Mouse (Mus musculus): Measurements from ENCODE around the gene Egfl8. TPM values are rescaled to one million over a fixed set of nuclear protein-coding genes. Genes with fewer than 3 reads are reported as not detected.
A peak's percentile ranks its signal among the peaks of the same experiment; 100 is the strongest.

Egfl8 gene
- polyA plus RNA-seq, 1 experiment from 2014 or later, result 12.3 TPM

GRCm38 (mm10) chr17:34592581-34593549 lies 22.9 kb downstream of the Egfl8 start:
- Histone ChIP-seq H3K27ac (replicated peaks; ENCODE audit: low read depth, low read length) (peak overlapping the region; percentile 99), H3K36me3 (ENCODE audit: control insufficient read depth, insufficient read depth, low read length) (peaks cover 30% of the 10 kb centered on the region), H3K9me3 (ENCODE audit: control insufficient read depth, low read length) (no peaks in the 10 kb centered on the region), H3K9ac (ENCODE audit: low read depth, low read length) (peak overlapping the region; percentile 98), H3K4me1 (ENCODE audit: control insufficient read depth, insufficient read depth, low read length) (peaks cover 49% of the 10 kb centered on the region), H3K4me3 (ENCODE audit: low read depth, low read length) (peak overlapping the region; percentile 88), H3K27me3 (replicated peaks; ENCODE audit: control insufficient read depth, insufficient read depth, low read length) (no peaks in the 10 kb centered on the region), H3K4me2 (ENCODE audit: low read depth, low read length) (peak overlapping the region; percentile 67)
- ATAC-seq (ENCODE audit: low read depth), result peak; percentile 9
- peak; percentile 51 for DNase-seq (ENCODE audit: low spot score)
- WGBS, result 1% methylated on average over 22 of the region's 32 CpGs

DNA sequence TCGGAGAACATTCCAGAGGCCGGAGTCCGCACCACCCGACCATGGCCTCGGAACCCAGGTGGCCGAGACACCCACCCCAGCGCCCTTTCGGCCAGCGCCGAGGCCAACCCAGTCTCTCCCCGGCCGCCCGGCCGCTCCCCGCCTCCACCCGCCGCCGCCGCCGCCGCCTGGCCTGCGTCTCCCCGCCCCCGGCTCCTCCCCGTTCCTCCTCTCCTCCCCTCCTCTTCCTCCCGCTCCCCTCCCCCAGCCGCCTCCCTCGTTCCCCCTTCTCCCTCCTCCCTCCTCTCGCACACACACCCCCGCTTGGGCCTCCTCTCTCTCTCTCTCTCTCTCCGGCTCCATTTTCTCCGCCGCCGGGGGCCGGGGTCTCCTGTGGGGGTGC lies 23.8 kb downstream of the Egfl8 start:
- H3K9me3 ChIP-seq (ENCODE audit: control insufficient read depth, low read length), result no peaks in the 10 kb centered on the region
- peak overlapping the region; percentile 67 for H3K4me2 ChIP-seq (ENCODE audit: low read depth, low read length)
- peak overlapping the region; percentile 98 for H3K9ac ChIP-seq (ENCODE audit: low read depth, low read length)
- H3K4me3 ChIP-seq (ENCODE audit: low read depth, low read length), result peak overlapping the region; percentile 88
- H3K27ac ChIP-seq (replicated peaks; ENCODE audit: low read depth, low read length), result peak overlapping the region; percentile 99
- WGBS, result under 1% methylated on average over 17 of the region's 35 CpGs
- peaks cover 45% of the 10 kb centered on the region for H3K4me1 ChIP-seq (ENCODE audit: control insufficient read depth, insufficient read depth, low read length)
- DNase-seq (ENCODE audit: low spot score) (peak; percentile 95), ATAC-seq (ENCODE audit: low read depth) (peak; percentile 30)
- no peaks in the 10 kb centered on the region for H3K27me3 ChIP-seq (replicated peaks; ENCODE audit: control insufficient read depth, insufficient read depth, low read length)
- H3K36me3 ChIP-seq (ENCODE audit: control insufficient read depth, insufficient read depth, low read length), result peaks cover 30% of the 10 kb centered on the region

GRCm38 (mm10) chr17:34591029-34591993 lies 24.5 kb downstream of the Egfl8 start, which contains the start of gene Pbx2:
Pbx2 (plus strand) TSS chr17:34591266.
- H3K27me3 ChIP-seq (replicated peaks; ENCODE audit: control insufficient read depth, insufficient read depth, low read length), result no peaks in the 10 kb centered on the region
- WGBS, result 4% methylated on average over 21 of the region's 21 CpGs
- H3K4me1 ChIP-seq (ENCODE audit: control insufficient read depth, insufficient read depth, low read length), result peaks cover 47% of the 10 kb centered on the region
- ATAC-seq (ENCODE audit: low read depth) (no peak; the same call in 1 of the 2 replicates), DNase-seq (ENCODE audit: low spot score) (peak; percentile 64)
- peak within 1 kb of the TSS; percentile 99 for H3K27ac ChIP-seq (replicated peaks; ENCODE audit: low read depth, low read length)
- peak within 1 kb of the TSS; percentile 98 for H3K9ac ChIP-seq (ENCODE audit: low read depth, low read length)
- peak within 1 kb of the TSS; percentile 88 for H3K4me3 ChIP-seq (ENCODE audit: low read depth, low read length)
- H3K9me3 ChIP-seq (ENCODE audit: control insufficient read depth, low read length), result no peaks in the 10 kb centered on the region
- H3K4me2 ChIP-seq (ENCODE audit: low read depth, low read length), result peak within 1 kb of the TSS; percentile 67
- peaks cover 24% of the 10 kb centered on the region for H3K36me3 ChIP-seq (ENCODE audit: control insufficient read depth, insufficient read depth, low read length)

DNA sequence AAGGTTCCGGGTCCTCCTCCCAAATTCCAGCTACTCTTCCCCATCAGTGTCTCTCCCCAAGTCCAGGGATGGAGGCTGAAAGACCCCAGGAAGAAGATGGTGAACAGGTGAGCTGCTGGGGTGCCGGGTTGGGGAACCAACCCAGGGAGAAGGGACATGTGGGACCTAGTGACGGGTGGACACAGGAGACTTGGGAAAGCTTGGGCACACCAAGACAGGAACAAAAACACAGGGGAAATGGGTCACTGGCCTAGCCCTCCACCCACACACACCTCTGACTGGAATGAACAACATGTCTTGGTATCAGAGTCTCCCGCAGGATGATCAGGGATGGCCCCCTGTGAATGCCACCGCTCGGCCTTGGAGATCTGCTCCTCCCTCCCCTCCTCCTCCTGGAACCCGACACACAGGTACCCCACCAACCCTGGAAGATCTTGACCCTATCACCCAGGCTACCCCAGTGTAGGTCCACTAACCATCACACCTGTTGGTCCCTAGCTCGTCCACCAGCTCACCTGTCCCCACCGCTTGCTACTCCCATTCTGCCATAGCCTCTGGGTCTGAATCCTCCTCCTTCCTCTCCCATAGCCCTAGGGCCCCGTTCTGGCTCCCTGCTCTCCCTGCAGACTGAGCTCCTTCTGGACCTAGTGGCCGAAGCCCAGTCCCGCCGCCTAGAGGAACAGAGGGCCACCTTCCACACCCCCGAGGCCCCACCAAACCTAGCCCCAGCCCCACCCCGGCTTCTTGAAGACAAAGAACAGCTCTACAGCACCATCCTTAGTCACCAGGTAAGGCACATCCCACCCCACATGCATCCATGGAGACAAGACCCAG lies 25.4 kb downstream of the Egfl8 start:
- 59% methylated on average over 15 of the region's 15 CpGs for WGBS

DNA sequence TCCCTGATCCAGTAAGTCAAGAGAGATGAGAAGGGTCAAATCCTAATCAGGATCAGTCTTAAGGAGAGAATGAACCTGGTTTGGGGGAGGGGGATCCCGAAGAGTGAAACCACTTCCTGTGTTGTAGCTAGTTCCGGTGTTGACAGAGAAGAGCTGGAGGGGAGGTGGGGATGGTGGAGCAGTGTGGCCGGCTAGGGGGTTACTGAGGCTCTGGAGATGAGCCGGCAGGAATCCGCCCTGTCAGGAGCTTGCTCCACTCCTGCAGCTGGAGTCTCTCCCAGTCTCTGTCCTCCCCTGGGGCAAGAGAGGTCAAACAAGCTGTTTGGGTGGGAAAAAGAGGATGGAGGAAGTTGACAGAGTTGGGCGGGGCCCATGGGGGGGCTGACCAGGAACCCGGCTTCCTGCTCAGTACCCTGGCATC lies 26.1 kb downstream of the Egfl8 start, which contains the start of gene Gpsm3:
Gene Gpsm3, plus strand, starts transcription at position 126 of the 421 bp plus-strand sequence.
- H3K36me3 ChIP-seq (ENCODE audit: control insufficient read depth, insufficient read depth, low read length), result peaks cover 8% of the 10 kb centered on the region
- H3K4me1 ChIP-seq (ENCODE audit: control insufficient read depth, insufficient read depth, low read length), result peaks cover 52% of the 10 kb centered on the region
- no peaks in the 10 kb centered on the region for H3K27me3 ChIP-seq (replicated peaks; ENCODE audit: control insufficient read depth, insufficient read depth, low read length)
- ATAC-seq (ENCODE audit: low read depth) (no peak), DNase-seq (ENCODE audit: low spot score) (peak; percentile 42)
- H3K4me2 ChIP-seq (ENCODE audit: low read depth, low read length), result peak within 1 kb of the TSS; percentile 67
- H3K27ac ChIP-seq (replicated peaks; ENCODE audit: low read depth, low read length), result peak within 1 kb of the TSS; percentile 99
- H3K9ac ChIP-seq (ENCODE audit: low read depth, low read length), result no peak within 1 kb of the TSS
- no peak within 1 kb of the TSS; the same call in 1 of the 2 replicates for H3K4me3 ChIP-seq (ENCODE audit: low read depth, low read length)
- H3K9me3 ChIP-seq (ENCODE audit: control insufficient read depth, low read length), result no peaks in the 10 kb centered on the region
- 17% methylated on average over 6 of the region's 7 CpGs for WGBS

More for the DNA sequence above, 25.4 kb downstream of the Egfl8 start:
- Histone ChIP-seq H3K9me3 (ENCODE audit: control insufficient read depth, low read length) (no peaks in the 10 kb centered on the region), H3K36me3 (ENCODE audit: control insufficient read depth, insufficient read depth, low read length) (peaks cover 15% of the 10 kb centered on the region), H3K27ac (replicated peaks; ENCODE audit: low read depth, low read length) (peak overlapping the region; percentile 99; the same call in 1 of the 2 replicates), H3K4me2 (ENCODE audit: low read depth, low read length) (peak overlapping the region; percentile 67), H3K27me3 (replicated peaks; ENCODE audit: control insufficient read depth, insufficient read depth, low read length) (no peaks in the 10 kb centered on the region), H3K9ac (ENCODE audit: low read depth, low read length) (0 out of 2 replicates have a peak overlapping the region, but pooled peaks have one; percentile 98), H3K4me1 (ENCODE audit: control insufficient read depth, insufficient read depth, low read length) (peaks cover 53% of the 10 kb centered on the region), H3K4me3 (ENCODE audit: low read depth, low read length) (no peak overlapping the region)
- DNase-seq (ENCODE audit: low spot score) (no peak), ATAC-seq (ENCODE audit: low read depth) (no peak)

- H3K4me2 ChIP-seq (ENCODE audit: low read depth, low read length), result peak overlapping the region; percentile 67; the same call in 1 of the 2 replicates
- no peak for ATAC-seq (ENCODE audit: low read depth)
- DNase-seq (ENCODE audit: low spot score), result no peak
- no peak overlapping the region for H3K9ac ChIP-seq (ENCODE audit: low read depth, low read length)
- H3K4me3 ChIP-seq (ENCODE audit: low read depth, low read length), result no peak overlapping the region
- no peaks in the 10 kb centered on the region for H3K27me3 ChIP-seq (replicated peaks; ENCODE audit: control insufficient read depth, insufficient read depth, low read length)
- H3K27ac ChIP-seq (replicated peaks; ENCODE audit: low read depth, low read length), result no peak overlapping the region
- no peaks in the 10 kb centered on the region for H3K9me3 ChIP-seq (ENCODE audit: control insufficient read depth, low read length)
- H3K36me3 ChIP-seq (ENCODE audit: control insufficient read depth, insufficient read depth, low read length), result peaks cover 3% of the 10 kb centered on the region
- peaks cover 47% of the 10 kb centered on the region for H3K4me1 ChIP-seq (ENCODE audit: control insufficient read depth, insufficient read depth, low read length)
- WGBS, result 36% methylated on average over 7 of the region's 7 CpGs
Measured at GRCm38 (mm10) chr17:34589206-34589605, 26.6 kb downstream of the Egfl8 start.

- no peak for ATAC-seq (ENCODE audit: low read depth)
Measured at GRCm38 (mm10) chr17:34588767-34589166, 27.0 kb downstream of the Egfl8 start.

More at GRCm38 (mm10) chr17:34588767-34589166, 27.0 kb downstream of the Egfl8 start:
- Histone ChIP-seq H3K9me3 (ENCODE audit: control insufficient read depth, low read length) (no peaks in the 10 kb centered on the region), H3K4me3 (ENCODE audit: low read depth, low read length) (peak overlapping the region; percentile 80; the same call in 1 of the 2 replicates), H3K36me3 (ENCODE audit: control insufficient read depth, insufficient read depth, low read length) (no peaks in the 10 kb centered on the region; the same call in 1 of the 2 replicates), H3K4me1 (ENCODE audit: control insufficient read depth, insufficient read depth, low read length) (peaks cover 42% of the 10 kb centered on the region), H3K27me3 (replicated peaks; ENCODE audit: control insufficient read depth, insufficient read depth, low read length) (no peaks in the 10 kb centered on the region), H3K9ac (ENCODE audit: low read depth, low read length) (no peak overlapping the region), H3K27ac (replicated peaks; ENCODE audit: low read depth, low read length) (no peak overlapping the region), H3K4me2 (ENCODE audit: low read depth, low read length) (no peak overlapping the region)
- no peak for DNase-seq (ENCODE audit: low spot score)
- 56% methylated on average over 3 of the region's 3 CpGs for WGBS
